Mouse (Mus musculus) forelimb bud, embryonic 11.5 days (tissue): ENCODE results near the gene Mcm3.
"Not testable (repeated sequence)": the region's sequence is repeated elsewhere in the genome, so short reads cannot be mapped to it uniquely, and the experiment has no call there.

ENCODE experiments used
- DNase-seq: peaks from one replicate; pipeline ENCODE4 v3.0.0-alpha.2; 2012; ENCODE audit warnings: low read depth, low spot score

The Mcm3 gene

GRCm38 (mm10) chr1:20801682-20802390 is 18.3 kb downstream of the Mcm3 start:
- DNase-seq: peak; percentile 35

DNA sequence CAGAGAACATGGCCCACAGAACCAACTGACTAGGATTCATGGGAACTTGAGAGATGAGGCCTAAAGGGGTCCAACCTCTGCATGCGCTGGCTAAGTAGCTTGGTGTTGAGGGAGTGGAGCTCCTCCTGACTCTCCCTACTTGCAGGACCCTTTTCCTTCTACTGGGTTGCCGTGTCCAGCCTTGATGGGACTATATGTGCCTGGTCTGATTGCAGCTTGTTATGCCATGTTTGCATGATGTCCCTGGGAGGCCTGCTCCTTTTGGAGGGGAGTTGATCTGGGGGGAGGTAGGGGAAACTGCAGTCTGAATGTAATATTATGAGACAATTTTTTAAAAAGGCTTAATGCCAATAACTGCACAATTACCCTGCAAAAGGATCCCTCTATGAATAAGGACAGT is 18.8 kb downstream of the Mcm3 start:
- DNase-seq: no peak

- DNase-seq: no peak
Measured at GRCm38 (mm10) chr1:20795178-20795577, 24.9 kb downstream of the Mcm3 start.

DNA sequence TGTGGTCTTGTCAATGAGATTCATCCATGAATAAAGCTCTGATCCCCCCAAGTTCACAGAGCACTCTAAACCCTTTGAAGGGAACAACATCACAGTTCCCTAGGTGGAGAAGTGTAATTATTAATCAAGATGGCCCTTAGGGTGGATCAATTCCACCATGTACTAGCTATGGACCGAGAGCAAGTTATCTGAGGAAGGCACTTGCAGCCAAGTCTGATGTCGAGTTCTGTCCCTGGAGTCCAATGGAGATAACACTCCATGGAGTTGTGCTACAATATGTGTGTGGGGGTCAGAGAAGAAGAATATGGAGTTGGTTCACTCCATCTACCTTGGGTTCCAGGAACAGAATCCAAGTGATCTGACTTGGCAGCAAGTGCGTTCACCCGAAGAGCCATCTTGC is 25.4 kb downstream of the Mcm3 start:
- DNase-seq: no peak

- no peak for DNase-seq
Measured at GRCm38 (mm10) chr1:20791414-20791813, 28.7 kb downstream of the Mcm3 start.

GRCm38 (mm10) chr1:20790517-20790916 is 29.6 kb downstream of the Mcm3 start, which contains the start of gene Il17f:
Il17f (minus strand) TSS chr1:20790617.
- DNase-seq: not testable (repeated sequence)

GRCm38 (mm10) chr1:20788419-20788818 is 31.7 kb downstream of the Mcm3 start:
- DNase-seq: no peak

DNA sequence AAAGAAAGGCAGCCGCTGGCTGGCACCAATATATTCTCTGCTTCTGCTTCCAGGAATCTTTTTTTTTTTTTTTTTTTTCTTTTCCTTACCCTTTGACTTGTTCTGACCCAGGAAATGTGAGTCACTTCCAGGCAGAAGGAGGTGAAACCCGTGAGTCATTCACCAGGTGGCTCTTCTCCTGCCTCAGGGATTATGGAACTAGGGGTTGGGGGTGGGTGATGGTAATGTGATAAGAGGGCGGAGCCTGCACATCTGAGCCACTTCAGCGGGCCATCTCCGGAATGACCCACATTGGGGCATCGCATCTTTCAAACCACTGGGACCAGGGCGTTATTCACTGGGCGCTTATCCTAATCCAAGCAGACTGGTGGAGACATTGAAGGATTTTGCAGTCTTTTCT is 33.1 kb downstream of the Mcm3 start:
- DNase-seq: no peak

DNA sequence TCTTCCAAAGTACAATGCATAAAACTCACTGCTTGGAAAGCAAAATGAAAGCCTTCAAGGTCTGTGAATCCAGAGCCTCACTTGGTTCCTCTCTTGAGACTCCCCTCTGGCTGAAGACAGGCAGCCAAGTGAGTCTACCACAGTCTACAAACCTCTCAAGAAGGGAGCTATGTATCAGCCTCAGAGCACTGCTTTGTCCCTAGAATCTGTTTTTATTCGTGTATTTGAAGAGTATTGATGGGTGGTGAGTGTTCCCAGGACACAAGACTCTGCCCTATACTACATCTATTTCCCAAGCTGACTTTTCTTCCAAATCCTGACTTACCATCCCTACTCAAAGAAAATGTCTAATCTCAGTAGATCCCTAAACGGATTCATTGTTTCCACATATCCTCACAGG is 41.7 kb downstream of the Mcm3 start:
- DNase-seq: no peak

DNA sequence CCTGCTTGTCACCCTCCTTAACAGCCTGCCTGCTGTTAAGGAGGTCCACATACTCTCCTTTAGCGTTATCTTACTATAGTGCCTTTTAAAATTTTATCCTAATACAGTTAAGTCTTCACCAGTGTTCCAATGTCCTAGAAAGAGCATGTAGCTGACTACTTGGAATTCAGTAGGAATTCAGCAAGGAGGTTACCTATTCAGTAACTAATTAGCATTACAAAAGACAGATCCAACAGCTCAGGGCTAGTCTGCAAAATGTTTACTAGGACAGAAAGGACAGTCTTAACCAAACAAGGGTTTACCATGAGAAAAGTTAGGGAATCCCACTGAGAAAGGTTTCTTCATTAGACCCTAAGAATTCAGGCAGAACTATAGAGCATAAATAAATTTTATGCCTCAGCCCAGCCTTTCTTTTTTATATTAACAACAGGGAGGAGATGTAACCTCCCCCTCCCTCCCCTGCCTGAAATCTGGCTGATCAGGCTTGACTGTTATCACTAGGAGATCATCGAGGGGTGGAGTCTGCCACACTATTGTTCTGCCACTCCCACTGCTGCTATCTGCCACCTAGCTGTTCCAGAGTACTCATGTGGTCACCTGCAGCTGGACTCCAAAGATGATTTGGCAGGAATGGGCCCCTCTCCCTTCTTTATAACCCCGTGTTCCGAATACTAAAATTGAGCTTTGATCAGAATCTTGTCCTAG is 45.9 kb downstream of the Mcm3 start:
- not testable (repeated sequence) for DNase-seq

GRCm38 (mm10) chr1:20766526-20766925 is 53.6 kb downstream of the Mcm3 start:
- DNase-seq: no peak

GRCm38 (mm10) chr1:20761411-20761810 is 58.7 kb downstream of the Mcm3 start:
- DNase-seq: no peak

GRCm38 (mm10) chr1:20760331-20760730 is 59.8 kb downstream of the Mcm3 start:
- DNase-seq: no peak

DNA sequence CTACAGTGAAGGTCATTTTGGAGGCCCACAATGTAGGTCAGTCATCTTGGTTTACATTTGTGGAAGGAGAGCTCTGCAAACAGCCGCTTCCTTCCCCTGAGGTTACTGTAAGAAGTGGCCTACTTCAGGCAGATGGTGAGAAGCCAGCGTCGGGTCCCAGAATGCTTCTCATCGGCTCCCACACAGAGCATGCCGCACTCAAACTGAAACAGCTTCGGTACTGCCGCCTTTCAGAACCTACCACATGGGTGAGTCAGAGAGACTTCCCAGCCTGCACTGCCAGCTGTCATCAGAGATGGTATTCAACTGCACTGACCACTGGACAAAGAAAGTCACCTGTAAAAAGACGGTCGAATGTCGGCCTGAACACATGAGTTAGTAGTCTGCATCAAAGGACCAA is 60.3 kb downstream of the Mcm3 start:
- no peak for DNase-seq

GRCm38 (mm10) chr1:20757586-20757985 is 62.5 kb downstream of the Mcm3 start:
- DNase-seq: no peak

DNA sequence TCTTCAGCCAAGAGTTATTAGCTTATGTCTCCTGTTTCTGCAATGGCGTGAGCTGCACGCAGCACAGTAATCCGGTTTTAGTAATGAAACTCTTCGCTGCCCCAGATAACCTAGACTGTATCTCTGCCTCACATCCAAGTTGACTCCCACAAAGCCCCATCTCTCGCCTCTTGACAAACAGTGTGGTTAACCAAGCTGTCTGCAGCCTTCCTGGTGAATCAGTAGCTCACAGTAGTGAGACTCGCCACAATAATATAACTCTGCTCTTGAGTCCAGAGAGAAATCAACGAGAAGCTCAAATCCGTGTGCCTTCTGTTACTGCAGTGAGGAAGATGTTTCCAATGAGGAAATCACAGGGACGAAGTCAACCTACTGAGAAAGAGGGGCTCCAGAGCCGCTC is 65.7 kb downstream of the Mcm3 start:
- DNase-seq: no peak
